Mouse (Mus musculus) cerebellum, adult 8-10 months (tissue): ENCODE measurements around the gene Unc79.

Experiments
- DNase-seq: peaks from one replicate; pipeline ENCODE4 v3.0.0; 2022

Gene Unc79

DNA sequence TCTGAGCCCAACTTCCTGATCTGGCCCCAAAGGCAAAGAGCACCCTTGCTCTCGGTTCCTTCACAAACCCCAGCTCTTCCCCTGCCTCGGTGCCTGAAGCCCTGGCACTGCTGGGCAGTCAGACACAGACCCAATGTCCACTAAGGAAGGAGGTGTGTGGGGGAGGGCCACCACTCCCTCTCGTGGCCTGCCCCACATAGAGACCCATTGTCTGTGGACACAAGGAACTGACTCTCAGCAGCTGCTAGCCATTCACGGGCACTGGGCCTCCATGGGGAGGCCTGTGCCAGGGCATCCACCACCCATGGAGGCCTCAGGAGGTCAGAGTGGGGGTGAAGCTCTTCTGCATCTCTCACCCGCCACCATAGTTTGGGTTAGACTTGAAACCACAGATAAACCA, 262.4 kb downstream of the Unc79 start:
- no peak for DNase-seq

DNA sequence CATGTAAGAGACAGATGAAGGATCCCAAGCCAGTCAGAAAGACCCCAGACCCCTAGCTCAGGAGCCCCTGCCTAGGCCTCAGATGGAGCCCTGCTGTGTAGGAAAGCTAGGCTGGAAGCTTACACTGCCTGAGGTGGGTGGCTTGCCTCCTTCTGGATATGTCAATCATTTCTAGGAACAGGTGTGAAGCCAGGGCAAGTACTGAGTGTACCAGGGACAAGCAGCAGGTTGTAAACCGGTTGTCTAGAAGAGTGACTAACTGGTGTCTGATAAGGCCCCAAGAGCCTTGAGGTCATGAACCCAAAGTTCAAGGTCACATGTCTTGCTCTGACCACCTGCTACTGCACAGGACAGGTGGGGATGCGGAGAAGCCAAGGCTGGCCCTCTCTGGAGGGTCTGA, 264.9 kb downstream of the Unc79 start:
- DNase-seq = no peak

GRCm38 (mm10) chr12:103214270-103214669, 265.6 kb downstream of the Unc79 start:
- no peak for DNase-seq

DNA sequence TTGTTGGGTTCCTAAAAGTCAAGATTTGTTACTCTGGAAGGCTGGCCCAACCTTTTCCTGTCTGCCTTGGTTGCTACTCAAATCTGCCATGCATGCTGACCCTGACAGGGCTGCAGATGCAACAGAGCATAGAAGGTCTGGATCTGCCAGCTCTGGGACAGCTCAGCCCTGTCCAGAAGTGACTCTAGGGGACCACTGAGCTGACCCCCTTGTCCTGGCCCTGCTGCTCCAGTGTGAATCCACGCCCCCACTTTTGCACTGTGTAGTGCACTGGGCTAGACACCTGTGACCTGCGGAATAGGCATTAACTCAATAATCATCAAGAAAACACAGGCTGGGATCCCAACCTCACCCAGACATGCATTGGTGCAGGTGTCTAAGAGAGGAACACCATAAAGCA, 266.1 kb downstream of the Unc79 start:
- DNase-seq = no peak

- DNase-seq = no peak
Measured at GRCm38 (mm10) chr12:103215877-103216610, 267.4 kb downstream of the Unc79 start.

DNA sequence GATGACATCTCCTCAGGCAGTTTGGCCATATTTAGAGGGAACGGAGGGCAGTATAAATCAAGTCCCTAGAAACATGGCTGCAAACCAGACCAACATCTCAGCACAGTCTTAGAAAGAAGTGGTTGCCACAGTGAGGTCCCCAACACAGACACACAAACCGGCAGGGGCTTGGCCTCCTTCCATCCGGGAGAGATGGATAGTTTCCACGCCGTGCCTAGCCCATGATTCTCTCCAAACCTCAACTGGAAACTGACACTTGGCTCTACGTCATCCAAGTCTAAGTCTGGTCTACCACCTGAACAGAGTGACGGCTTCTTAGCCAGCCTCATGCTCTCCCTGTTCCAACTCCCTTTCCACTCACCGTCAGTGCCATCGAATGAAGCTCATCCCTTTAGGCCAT, 275.0 kb downstream of the Unc79 start:
- DNase-seq = no peak

DNA sequence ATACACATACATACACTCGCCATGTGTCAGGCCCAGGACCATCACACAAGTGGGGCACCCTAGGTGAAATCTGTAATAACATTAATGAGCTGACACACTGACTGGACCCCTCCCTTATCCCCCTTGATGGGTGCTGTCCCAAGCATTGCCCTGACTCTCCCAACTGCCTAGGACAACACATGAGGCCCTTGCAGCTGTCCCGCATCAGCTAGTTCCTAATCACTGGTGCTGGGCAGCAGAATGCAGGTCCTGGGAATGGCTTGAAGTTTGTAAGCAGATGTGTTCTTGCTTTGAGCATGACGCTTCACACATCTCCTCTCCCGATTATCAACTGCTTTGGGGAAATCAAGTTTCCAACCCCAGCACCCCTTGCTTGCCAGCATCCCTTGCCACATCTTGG, 277.5 kb downstream of the Unc79 start:
- DNase-seq = no peak

DNA sequence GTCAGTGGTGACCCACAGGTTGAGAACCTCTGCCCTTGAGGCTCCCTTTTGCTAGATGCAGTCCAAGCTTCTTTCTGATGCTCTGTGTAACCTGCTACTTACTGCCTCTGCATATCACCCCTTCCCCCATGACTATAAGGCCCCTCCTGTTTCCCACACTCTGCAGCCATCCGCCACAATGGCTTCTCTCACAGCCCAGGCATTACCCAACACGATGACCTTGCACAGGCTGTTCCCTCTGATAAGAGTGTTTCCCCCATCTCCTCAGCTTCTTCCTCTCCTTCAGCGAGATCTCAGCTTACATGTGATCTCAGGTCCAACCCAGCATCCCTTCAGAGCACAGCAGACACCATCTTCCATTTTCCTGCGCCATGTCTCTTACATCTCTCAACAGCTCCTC, 280.4 kb downstream of the Unc79 start:
- no peak for DNase-seq
